Mouse (Mus musculus) ES-Bruce4 (cell line): Measurements from ENCODE around the gene Rabepk. TPM values are rescaled to one million over a fixed set of nuclear protein-coding genes. Genes with fewer than 3 reads are reported as not detected.

Experiments used
- H3K27ac ChIP-seq: 2 replicates; pipeline ENCODE4 v1.5.1; 2012; ENCODE audit warnings: low read length, inconsistent platforms; ENCODE audit not compliant: insufficient read depth
- H3K27me3 ChIP-seq: 2 replicates; pipeline ENCODE4 v1.6.1; 2012; ENCODE audit warnings: mild to moderate bottlenecking, low read length, inconsistent platforms; ENCODE audit not compliant: control insufficient read depth, poor library complexity, insufficient read depth, severe bottlenecking
- H3K36me3 ChIP-seq: 2 replicates; pipeline ENCODE4 v1.6.1; 2012; ENCODE audit warnings: inconsistent platforms, mild to moderate bottlenecking, low read length, moderate library complexity; ENCODE audit not compliant: control insufficient read depth, poor library complexity, insufficient read depth, severe bottlenecking
- H3K4me1 ChIP-seq: one replicate; pipeline ENCODE4 v1.8.1; 2011; ENCODE audit warnings: low read length; ENCODE audit not compliant: control insufficient read depth, insufficient read depth
- H3K4me3 ChIP-seq: 2 replicates; pipeline ENCODE4 v1.5.1; 2011; ENCODE audit warnings: low read depth, mild to moderate bottlenecking, low read length
- H3K9ac ChIP-seq: 2 replicates; pipeline ENCODE4 v1.6.1; 2012; ENCODE audit warnings: low read depth, mild to moderate bottlenecking, inconsistent platforms; ENCODE audit not compliant: poor library complexity, severe bottlenecking
- H3K9me3 ChIP-seq: replicated peaks from 2 replicates; pipeline ENCODE4 v1.6.1; 2012; ENCODE audit warnings: mild to moderate bottlenecking, low read length, inconsistent platforms; ENCODE audit not compliant: control insufficient read depth, poor library complexity, insufficient read depth, severe bottlenecking
- CTCF ChIP-seq: IDR thresholded peaks from one replicate; pipeline ENCODE4 v1.8.1; 2011; ENCODE audit warnings: low read depth, low read length
- EP300 ChIP-seq: IDR thresholded peaks from 2 replicates; pipeline ENCODE4 v1.6.1; 2011; ENCODE audit warnings: low read depth, low read length; ENCODE audit not compliant: insufficient read depth
- POLR2A ChIP-seq: IDR thresholded peaks from one replicate; pipeline ENCODE4 v1.8.1; 2011; ENCODE audit warnings: low read length; ENCODE audit not compliant: insufficient read depth
- polyA plus RNA-seq: library from polyadenylated mRNA; stranded (reverse); fragments of >200 nt; gene quantifications from 2 replicates; pipeline ENCODE4 v1.2.4, GENCODE M21; 2011; ENCODE audit warnings: low read depth; ENCODE audit not compliant: missing spikeins, insufficient read depth, insufficient read length

Rabepk gene
- polyA plus RNA-seq, 1 experiment = 32.9 TPM

DNA sequence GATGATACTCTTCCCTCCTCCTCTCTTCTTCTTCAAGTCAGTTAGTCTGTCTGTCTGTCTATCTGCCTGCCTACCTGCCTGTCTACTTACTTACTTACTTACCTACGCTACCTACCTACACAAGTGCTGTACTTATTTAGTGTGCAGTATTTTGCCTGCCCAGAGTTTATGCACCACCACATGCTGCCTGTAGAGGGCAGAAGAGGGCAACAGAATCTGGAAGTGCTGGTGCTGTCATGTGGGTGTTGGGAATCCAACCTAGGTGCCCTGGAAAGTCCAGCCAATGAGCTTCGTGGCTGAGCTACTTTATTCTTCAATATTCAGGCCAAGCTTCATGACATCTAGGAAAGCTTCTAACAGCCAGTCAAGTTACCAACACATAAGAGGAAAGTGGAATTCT is 15.6 kb downstream of the Rabepk start:
- no peaks in the 10 kb centered on the region for H3K4me1 ChIP-seq
- H3K4me3 ChIP-seq = no peak overlapping the region
- H3K36me3 ChIP-seq = peaks cover 18% of the 10 kb centered on the region
- no peaks in the 10 kb centered on the region for H3K9me3 ChIP-seq
- no peak for TF ChIP-seq POLR2A
- TF ChIP-seq EP300 = no peak
- TF ChIP-seq CTCF = peak; percentile 87
- no peaks in the 10 kb centered on the region for H3K27me3 ChIP-seq
- H3K27ac ChIP-seq = no peak overlapping the region
- H3K9ac ChIP-seq = no peak overlapping the region

DNA sequence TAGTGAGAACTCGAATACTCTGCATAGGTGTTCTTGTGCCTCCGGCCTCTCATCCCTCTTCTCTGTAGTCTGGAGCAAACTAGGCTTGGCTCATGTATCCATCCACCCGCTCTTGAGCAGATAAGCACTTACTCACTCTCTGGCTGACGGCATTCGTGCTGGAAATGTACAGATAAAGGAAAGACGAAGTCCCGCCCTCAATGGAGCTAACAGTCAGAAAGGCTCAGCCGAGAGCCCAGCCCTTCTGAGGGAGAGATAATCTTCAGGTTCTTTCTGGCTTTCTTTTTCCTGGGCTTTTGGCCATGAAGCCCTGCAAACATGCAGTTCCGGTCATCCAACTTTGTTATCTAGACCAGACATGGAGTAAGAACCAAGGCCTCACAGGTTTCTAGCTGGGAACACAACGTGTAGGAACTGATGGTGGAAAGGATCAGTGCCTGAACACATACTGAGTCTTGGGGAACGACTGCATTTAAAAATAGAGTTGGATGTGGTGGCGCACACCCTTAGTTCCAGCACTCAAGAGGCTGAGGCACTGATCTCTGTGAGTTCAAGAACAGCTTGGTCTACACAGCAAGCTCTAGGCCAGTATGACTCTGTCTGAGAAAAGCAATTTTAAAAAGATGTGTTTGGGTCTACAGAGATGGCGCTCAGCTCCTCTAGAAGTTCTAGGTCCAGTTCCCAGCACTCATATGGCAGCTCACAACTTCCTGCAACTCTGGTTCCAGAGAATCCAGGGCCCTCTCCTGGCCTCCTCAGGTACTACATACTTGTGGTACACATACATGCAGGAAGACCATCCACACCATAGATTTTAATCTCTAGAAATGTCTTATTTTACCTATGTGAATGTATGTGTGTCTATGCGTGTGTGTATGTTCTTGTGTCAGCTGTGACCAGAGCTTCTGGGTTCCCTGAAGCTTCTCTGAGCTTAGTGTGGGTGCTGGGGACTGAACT is 16.4 kb downstream of the Rabepk start:
- H3K9ac ChIP-seq = no peak overlapping the region
- peaks cover 21% of the 10 kb centered on the region for H3K36me3 ChIP-seq
- H3K4me1 ChIP-seq = no peaks in the 10 kb centered on the region
- H3K27me3 ChIP-seq = no peaks in the 10 kb centered on the region
- no peak overlapping the region for H3K4me3 ChIP-seq
- TF ChIP-seq POLR2A (no peak), CTCF (no peak), EP300 (no peak)
- H3K27ac ChIP-seq = no peak overlapping the region
- no peaks in the 10 kb centered on the region for H3K9me3 ChIP-seq

DNA sequence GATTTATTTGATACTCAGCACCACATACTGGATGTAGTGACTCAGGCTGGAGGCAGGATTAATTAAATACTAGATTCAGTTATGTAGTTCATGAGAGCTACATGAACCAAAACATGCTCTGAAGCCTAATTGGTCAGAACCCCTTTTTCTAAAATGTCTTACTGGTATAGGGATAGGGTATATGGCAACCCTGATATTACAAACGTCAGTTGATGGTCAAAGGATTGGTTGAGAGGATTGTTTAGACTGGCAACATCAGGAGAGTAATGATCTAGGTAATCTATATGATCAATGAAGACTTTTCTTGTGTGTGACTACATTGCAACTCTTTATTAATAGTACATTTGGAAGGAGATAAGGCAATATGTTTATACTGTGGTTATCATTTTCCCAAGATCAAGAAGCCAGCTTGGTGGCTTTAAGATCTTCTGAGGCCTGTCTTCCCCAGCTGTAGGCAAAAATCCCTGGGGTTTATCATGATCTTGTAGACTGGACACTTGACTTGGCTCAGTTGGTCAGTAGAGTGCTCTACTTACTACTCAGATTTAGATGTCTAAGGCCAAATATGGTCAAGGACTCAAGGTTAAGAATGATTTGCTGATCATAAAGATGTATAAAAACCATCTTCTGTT is 22.4 kb downstream of the Rabepk start:
- Histone ChIP-seq H3K27ac (no peak overlapping the region), H3K9ac (no peak overlapping the region), H3K4me3 (no peak overlapping the region), H3K36me3 (peaks cover 65% of the 10 kb centered on the region), H3K27me3 (no peaks in the 10 kb centered on the region), H3K9me3 (no peaks in the 10 kb centered on the region), H3K4me1 (peaks cover 2% of the 10 kb centered on the region)
- TF ChIP-seq EP300 = no peak
- TF ChIP-seq POLR2A = no peak
- no peak for TF ChIP-seq CTCF

DNA sequence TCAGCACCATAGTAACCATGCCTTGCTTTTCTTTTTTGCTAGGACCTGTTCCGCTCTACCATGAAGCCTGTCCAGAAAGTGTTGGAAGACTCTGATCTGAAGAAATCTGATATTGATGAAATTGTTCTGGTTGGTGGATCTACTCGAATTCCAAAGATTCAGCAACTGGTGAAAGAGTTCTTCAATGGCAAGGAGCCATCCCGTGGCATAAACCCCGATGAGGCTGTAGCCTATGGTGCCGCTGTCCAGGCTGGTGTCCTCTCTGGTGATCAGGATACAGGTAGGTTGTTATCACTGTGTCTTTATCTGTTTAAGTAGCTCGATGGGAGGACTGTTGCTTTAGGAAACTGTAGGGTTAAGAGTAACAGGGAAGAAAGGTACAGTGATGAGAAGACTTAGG is 25.2 kb downstream of the Rabepk start:
- Histone ChIP-seq H3K4me1 (peaks cover 2% of the 10 kb centered on the region), H3K9ac (no peak overlapping the region), H3K36me3 (peaks cover 57% of the 10 kb centered on the region)

DNA sequence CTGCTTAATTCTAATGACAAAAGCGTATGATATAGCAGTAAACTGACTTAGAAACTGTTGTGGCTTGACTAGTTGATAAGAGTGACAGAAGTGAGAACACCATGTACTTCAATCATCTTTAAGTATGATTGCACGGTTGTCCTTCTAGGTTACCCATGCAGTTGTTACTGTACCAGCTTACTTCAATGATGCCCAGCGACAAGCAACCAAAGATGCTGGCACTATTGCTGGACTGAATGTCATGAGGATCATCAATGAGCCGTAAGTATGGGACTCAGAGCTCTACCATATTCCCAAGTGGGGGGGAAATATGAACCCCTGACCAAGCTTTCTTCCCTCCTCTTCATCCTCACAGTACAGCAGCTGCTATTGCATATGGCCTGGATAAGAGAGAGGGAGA is 26.0 kb downstream of the Rabepk start:
- Histone ChIP-seq H3K36me3 (peaks cover 57% of the 10 kb centered on the region), H3K4me1 (peaks cover 2% of the 10 kb centered on the region), H3K9me3 (no peaks in the 10 kb centered on the region), H3K27me3 (no peaks in the 10 kb centered on the region), H3K27ac (no peak overlapping the region), H3K9ac (no peak overlapping the region), H3K4me3 (no peak overlapping the region)
- TF ChIP-seq POLR2A (no peak), EP300 (no peak), CTCF (no peak)

More for the DNA sequence above, 25.2 kb downstream of the Rabepk start:
- TF ChIP-seq POLR2A (no peak), CTCF (no peak), EP300 (no peak)
- no peaks in the 10 kb centered on the region for H3K9me3 ChIP-seq
- H3K27ac ChIP-seq = no peak overlapping the region
- H3K4me3 ChIP-seq = no peak overlapping the region
- H3K27me3 ChIP-seq = no peaks in the 10 kb centered on the region
